Mouse (Mus musculus) megakaryocyte-erythroid progenitor cell, adult 5-6 weeks (primary cell): Measurements from ENCODE around the gene Olfr1284. TPM values are rescaled to one million over a fixed set of nuclear protein-coding genes. Genes with fewer than 3 reads are reported as not detected.
"Not testable (repeated sequence)": the region's sequence is repeated elsewhere in the genome, so short reads cannot be mapped to it uniquely, and the experiment has no call there.

ENCODE experiments used
- ATAC-seq: replicated peaks from 2 replicates; pipeline ENCODE4 v1.8.0; 2016; ENCODE audit warnings: mild to moderate bottlenecking, inconsistent platforms; ENCODE audit not compliant: severe bottlenecking, poor library complexity, low FRiP score, low TSS enrichment
- total RNA-seq, 2 experiments: library from RNA; stranded (forward) in 1 of 2; stranded (reverse) in 1 of 2; fragments of 200-1000, 215-1000 nt in 1 of 2; fragments of >200 nt in 1 of 2; fragmentation: Nextera tagmentation in 1 of 2; gene quantifications; 2 replicates each; pipeline ENCODE4 v1.2.3; 2014 to 2017

Gene Olfr1284
- not detected in 2 replicates for total RNA-seq (2014; fragmentation: Nextera tagmentation)
- not detected in 2 replicates for total RNA-seq (2017)

GRCm38 (mm10) chr2:111375222-111375621 lies at the start of gene Olfr1284:
Gene Olfr1284 (plus strand): TSS chr2:111375522.
- ATAC-seq, result no peak

- no peak for ATAC-seq
These were observed 49.1 kb upstream of the Olfr1284 start, which contains the start of gene Olfr1281 for GRCm38 (mm10) chr2:111326220-111326619. Gene Olfr1281 (plus strand): TSS chr2:111326520.

- not testable (repeated sequence) for ATAC-seq
These were observed 41.6 kb upstream of the Olfr1284 start for GRCm38 (mm10) chr2:111333721-111334120.

- no peak for ATAC-seq
These were observed 39.3 kb upstream of the Olfr1284 start, which contains the start of gene Olfr1282 for GRCm38 (mm10) chr2:111335976-111336375. Gene Olfr1282 (minus strand): TSS chr2:111336076.

GRCm38 (mm10) chr2:111366490-111366889 lies 8.8 kb upstream of the Olfr1284 start, which contains the start of gene Olfr1283:
Gene Olfr1283 (plus strand): TSS chr2:111366790.
- ATAC-seq, result no peak

- no peak for ATAC-seq
These were observed 47.6 kb downstream of the Olfr1284 start, which contains the start of gene Olfr1286 for GRCm38 (mm10) chr2:111422931-111423330. Gene Olfr1286 (minus strand): TSS chr2:111423115.

Other genes with a start within 250 kb of the Olfr1284 start
- gene Gm15130, start 222.6 kb upstream of the Olfr1284 start, total RNA-seq (2014; fragmentation: Nextera tagmentation), result not detected in 2 replicates
- not detected in 2 replicates for gene Gm15130, start 222.6 kb upstream of the Olfr1284 start, total RNA-seq (2017)
- not detected in 2 replicates for gene 4930430A15Rik, start 145.9 kb upstream of the Olfr1284 start, total RNA-seq (2014; fragmentation: Nextera tagmentation)
- gene 4930430A15Rik, start 145.9 kb upstream of the Olfr1284 start, total RNA-seq (2017), result not detected in 2 replicates
- gene Olfr1275, start 140.2 kb upstream of the Olfr1284 start, total RNA-seq (2014; fragmentation: Nextera tagmentation), result not detected in 2 replicates
- not detected in 2 replicates for gene Olfr1275, start 140.2 kb upstream of the Olfr1284 start, total RNA-seq (2017)
- gene Olfr1276, start 121.0 kb upstream of the Olfr1284 start, total RNA-seq (2014; fragmentation: Nextera tagmentation), result not detected in 2 replicates
- not detected in 2 replicates for gene Olfr1276, start 121.0 kb upstream of the Olfr1284 start, total RNA-seq (2017)
- not detected in 2 replicates for gene Olfr1277, start 101.4 kb upstream of the Olfr1284 start, total RNA-seq (2014; fragmentation: Nextera tagmentation)
- not detected in 2 replicates for gene Olfr1277, start 101.4 kb upstream of the Olfr1284 start, total RNA-seq (2017)
- gene Olfr1278, start 85.4 kb upstream of the Olfr1284 start, total RNA-seq (2014; fragmentation: Nextera tagmentation), result not detected in 2 replicates
- gene Olfr1278, start 85.4 kb upstream of the Olfr1284 start, total RNA-seq (2017), result not detected in 2 replicates
- not detected in 2 replicates for gene Olfr1279, start 74.9 kb upstream of the Olfr1284 start, total RNA-seq (2014; fragmentation: Nextera tagmentation)
- not detected in 2 replicates for gene Olfr1279, start 74.9 kb upstream of the Olfr1284 start, total RNA-seq (2017)
- gene Olfr1280, start 61.5 kb upstream of the Olfr1284 start, total RNA-seq (2014; fragmentation: Nextera tagmentation), result not detected in 2 replicates
- not detected in 2 replicates for gene Olfr1280, start 61.5 kb upstream of the Olfr1284 start, total RNA-seq (2017)
- gene Olfr1281, start 49.0 kb upstream of the Olfr1284 start, total RNA-seq (2014; fragmentation: Nextera tagmentation), result not detected in 2 replicates
- gene Olfr1281, start 49.0 kb upstream of the Olfr1284 start, total RNA-seq (2017), result not detected in 2 replicates
- gene Olfr1282, start 39.4 kb upstream of the Olfr1284 start, total RNA-seq (2014; fragmentation: Nextera tagmentation), result not detected in 2 replicates
- gene Olfr1282, start 39.4 kb upstream of the Olfr1284 start, total RNA-seq (2017), result not detected in 2 replicates
- not detected in 2 replicates for gene Olfr1283, start 8.7 kb upstream of the Olfr1284 start, total RNA-seq (2014; fragmentation: Nextera tagmentation)
- not detected in 2 replicates for gene Olfr1283, start 8.7 kb upstream of the Olfr1284 start, total RNA-seq (2017)
- not detected in 2 replicates for gene Olfr1286, start 47.6 kb downstream of the Olfr1284 start, total RNA-seq (2014; fragmentation: Nextera tagmentation)
- gene Olfr1286, start 47.6 kb downstream of the Olfr1284 start, total RNA-seq (2017), result not detected in 2 replicates
- gene Olfr1287, start 73.6 kb downstream of the Olfr1284 start, total RNA-seq (2014; fragmentation: Nextera tagmentation), result not detected in 2 replicates
- gene Olfr1287, start 73.6 kb downstream of the Olfr1284 start, total RNA-seq (2017), result not detected in 2 replicates
- not detected in 2 replicates for gene Olfr1288, start 98.6 kb downstream of the Olfr1284 start, total RNA-seq (2014; fragmentation: Nextera tagmentation)
- gene Olfr1288, start 98.6 kb downstream of the Olfr1284 start, total RNA-seq (2017), result not detected in 2 replicates
- gene Olfr1289, start 105.3 kb downstream of the Olfr1284 start, total RNA-seq (2014; fragmentation: Nextera tagmentation), result not detected in 2 replicates
- gene Olfr1289, start 105.3 kb downstream of the Olfr1284 start, total RNA-seq (2017), result not detected in 2 replicates
- gene Olfr1290, start 118.3 kb downstream of the Olfr1284 start, total RNA-seq (2014; fragmentation: Nextera tagmentation), result not detected in 2 replicates
- not detected in 2 replicates for gene Olfr1290, start 118.3 kb downstream of the Olfr1284 start, total RNA-seq (2017)
- gene Olfr1291-ps1, start 121.7 kb downstream of the Olfr1284 start, total RNA-seq (2014; fragmentation: Nextera tagmentation), result not detected in 2 replicates
- gene Olfr1291-ps1, start 121.7 kb downstream of the Olfr1284 start, total RNA-seq (2017), result not detected in 2 replicates
- gene Olfr1293-ps, start 149.7 kb downstream of the Olfr1284 start, total RNA-seq (2014; fragmentation: Nextera tagmentation), result not detected in 2 replicates
- gene Olfr1293-ps, start 149.7 kb downstream of the Olfr1284 start, total RNA-seq (2017), result not detected in 2 replicates
- not detected in 2 replicates for gene Olfr1294, start 164.8 kb downstream of the Olfr1284 start, total RNA-seq (2014; fragmentation: Nextera tagmentation)
- gene Olfr1294, start 164.8 kb downstream of the Olfr1284 start, total RNA-seq (2017), result not detected in 2 replicates
- not detected in 2 replicates for gene Olfr1295, start 194.2 kb downstream of the Olfr1284 start, total RNA-seq (2014; fragmentation: Nextera tagmentation)
- not detected in 2 replicates for gene Olfr1295, start 194.2 kb downstream of the Olfr1284 start, total RNA-seq (2017)